Mouse (Mus musculus): ENCODE results near the gene Olfr270.

Gene Olfr270

DNA sequence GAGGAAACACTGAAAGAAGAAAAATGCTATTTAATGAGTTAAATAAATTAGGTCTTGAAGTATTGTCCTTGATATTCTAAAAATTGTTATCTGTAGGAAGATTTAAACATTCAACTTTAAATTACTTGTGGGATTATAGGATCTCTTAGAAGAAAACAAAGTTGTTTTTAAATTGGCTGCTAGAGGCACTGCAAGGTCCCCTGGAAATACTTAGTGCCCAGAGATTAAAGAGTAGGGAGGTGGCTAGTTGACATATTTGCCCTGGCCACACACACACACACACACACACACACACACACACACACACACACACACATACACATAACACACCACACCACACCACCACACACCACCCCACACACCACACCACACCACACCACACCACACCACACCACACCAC lies at the start of gene Olfr270:
Olfr270 (plus strand) TSS at position 301 of the 400 bp plus-strand sequence.
- DNase-seq, result no peak

- DNase-seq, result no peak
Measured at GRCm38 (mm10) chr4:52916659-52917310, 47.6 kb upstream of the Olfr270 start.

GRCm38 (mm10) chr4:52917311-52917688 lies 47.0 kb upstream of the Olfr270 start:
- no peak for DNase-seq

- no peak for DNase-seq
Measured at GRCm38 (mm10) chr4:52919078-52919477, 45.3 kb upstream of the Olfr270 start, which contains the start of gene Olfr272. TSS of gene Olfr272 (minus strand) at chr4:52919178.

DNA sequence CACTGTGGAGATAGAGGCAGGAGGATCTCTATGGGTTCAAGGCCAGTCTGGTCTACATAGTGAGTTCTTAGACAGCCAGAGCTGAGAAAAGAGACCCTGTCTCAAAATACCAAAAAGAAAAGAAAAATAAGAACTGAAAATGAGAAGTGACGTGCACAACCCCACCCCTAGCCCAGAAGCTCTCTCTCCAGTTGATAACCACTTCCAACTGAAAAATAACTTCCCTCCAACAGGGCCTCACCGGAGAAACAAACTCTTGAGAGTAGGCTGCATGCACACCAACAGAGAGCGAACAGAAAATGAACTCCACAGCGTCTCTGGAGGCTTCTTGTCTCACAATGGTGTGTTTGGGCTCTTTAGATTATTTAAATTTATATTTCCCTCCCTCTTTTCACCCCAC lies 33.9 kb upstream of the Olfr270 start:
- no peak for DNase-seq

DNA sequence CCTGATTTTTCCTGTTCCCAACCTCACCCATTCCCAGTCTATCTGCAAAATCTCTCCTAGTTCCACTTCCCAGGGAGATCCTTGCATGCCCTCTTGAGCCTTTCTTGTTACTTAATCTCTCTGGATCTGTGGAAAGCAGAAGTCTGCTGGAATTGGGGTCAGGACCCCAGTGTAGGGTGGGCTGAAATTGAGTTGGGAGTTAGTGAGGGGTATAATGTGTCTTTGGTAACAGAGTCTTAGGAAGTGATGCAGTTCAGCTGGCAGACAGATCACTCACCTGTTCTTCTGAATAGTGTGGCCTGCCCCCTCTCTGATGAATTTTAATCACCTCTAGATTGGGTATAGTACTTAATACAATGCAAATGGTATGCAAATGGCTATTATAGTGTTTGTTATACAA lies 17.7 kb upstream of the Olfr270 start:
- no peak for DNase-seq

GRCm38 (mm10) chr4:52949005-52949404 lies 15.3 kb upstream of the Olfr270 start:
- DNase-seq, result no peak

DNA sequence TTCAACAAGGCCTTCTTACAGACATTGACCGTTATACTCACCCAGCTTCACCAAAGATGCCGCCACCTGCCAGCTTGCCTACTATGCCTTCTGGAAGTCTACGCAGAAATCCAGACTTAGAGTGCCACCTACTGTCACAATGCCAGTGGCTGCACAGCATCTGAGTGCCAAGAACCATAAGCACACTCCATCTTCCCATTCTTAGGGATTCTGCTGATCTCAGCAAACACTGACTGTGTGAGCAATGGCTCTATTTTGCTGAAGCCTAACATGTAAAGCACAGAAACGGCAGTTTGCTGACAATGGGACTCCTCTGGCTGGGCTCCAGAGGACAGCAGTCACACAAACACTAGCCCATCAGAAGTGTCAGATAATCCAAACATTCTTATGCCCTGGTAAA lies 5.7 kb upstream of the Olfr270 start:
- DNase-seq, result peak; percentile 42

DNA sequence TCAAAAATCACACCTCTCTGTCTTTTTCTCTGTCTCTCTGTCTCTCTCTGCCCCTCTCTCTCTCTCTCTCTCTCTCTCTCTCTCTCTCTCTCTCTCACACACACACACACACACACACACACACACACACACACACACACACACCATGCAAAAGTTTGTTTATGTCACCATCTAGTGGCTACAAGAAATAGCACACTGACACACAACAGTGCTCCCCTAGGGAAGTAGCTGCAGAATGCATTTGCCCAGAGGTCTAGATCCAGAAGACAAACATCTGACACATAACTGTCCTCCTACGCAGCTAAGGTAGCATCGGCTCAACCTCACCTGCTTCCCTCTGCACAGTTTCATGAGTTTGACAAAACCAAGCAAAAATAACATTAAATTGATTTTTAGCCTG lies 20.9 kb downstream of the Olfr270 start:
- DNase-seq, result no peak

GRCm38 (mm10) chr4:52986266-52986665 lies 21.9 kb downstream of the Olfr270 start:
- DNase-seq, result no peak

- DNase-seq, result no peak
Measured at GRCm38 (mm10) chr4:52989248-52989647, 24.9 kb downstream of the Olfr270 start, which contains the start of gene Nipsnap3a. TSS of gene Nipsnap3a (plus strand) at chr4:52989272.

- no peak for DNase-seq
Measured at GRCm38 (mm10) chr4:52999449-52999848, 35.1 kb downstream of the Olfr270 start.

- DNase-seq, result no peak
Measured at GRCm38 (mm10) chr4:53000154-53000553, 35.8 kb downstream of the Olfr270 start.

- DNase-seq, result no peak
Measured at GRCm38 (mm10) chr4:53009183-53009582, 44.8 kb downstream of the Olfr270 start.

DNA sequence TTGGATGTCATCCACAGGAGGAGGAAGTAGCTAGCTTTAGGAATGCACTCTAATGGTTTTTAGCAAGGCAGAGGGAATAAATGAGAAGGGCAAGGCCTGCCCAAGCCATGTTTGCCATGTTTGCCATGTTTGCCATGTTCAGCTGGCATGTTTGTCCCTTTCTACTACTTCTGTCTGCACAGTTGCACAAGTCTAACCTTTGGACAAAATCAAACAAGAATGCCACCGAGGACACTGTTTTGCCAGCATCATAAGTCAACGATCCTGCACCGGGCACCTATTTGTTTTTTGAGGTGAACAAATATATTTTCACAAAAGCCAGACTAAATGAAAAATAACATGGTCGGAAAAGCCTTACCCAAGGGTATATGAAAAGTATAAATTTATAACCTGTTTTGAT lies 45.5 kb downstream of the Olfr270 start:
- no peak for DNase-seq

- peak; percentile 98 for DNase-seq
Measured at GRCm38 (mm10) chr4:53011732-53012361, 47.5 kb downstream of the Olfr270 start, which contains the start of gene Nipsnap3b. TSS of gene Nipsnap3b (plus strand) at chr4:53011880.

- DNase-seq, result no peak
Measured at GRCm38 (mm10) chr4:53014421-53014820, 50.1 kb downstream of the Olfr270 start.

DNA sequence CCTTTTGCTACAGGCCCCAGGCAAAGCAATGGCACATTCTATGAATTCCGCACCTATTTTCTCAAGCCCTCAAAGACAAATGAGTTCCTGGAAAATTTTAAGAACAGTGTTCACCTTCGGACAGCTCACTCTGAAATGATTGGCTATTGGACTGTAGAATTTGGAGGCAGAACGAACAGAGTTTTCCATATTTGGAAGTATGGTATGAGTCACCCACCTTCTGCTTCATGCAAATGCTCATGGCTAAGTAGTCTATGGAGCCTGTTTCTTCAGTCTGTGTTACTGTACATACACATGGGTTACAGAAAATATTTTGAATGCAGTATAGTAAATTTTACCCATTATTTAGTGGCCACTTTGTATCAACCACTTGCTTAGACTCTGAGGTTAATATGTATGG lies 50.7 kb downstream of the Olfr270 start:
- no peak for DNase-seq

DNA sequence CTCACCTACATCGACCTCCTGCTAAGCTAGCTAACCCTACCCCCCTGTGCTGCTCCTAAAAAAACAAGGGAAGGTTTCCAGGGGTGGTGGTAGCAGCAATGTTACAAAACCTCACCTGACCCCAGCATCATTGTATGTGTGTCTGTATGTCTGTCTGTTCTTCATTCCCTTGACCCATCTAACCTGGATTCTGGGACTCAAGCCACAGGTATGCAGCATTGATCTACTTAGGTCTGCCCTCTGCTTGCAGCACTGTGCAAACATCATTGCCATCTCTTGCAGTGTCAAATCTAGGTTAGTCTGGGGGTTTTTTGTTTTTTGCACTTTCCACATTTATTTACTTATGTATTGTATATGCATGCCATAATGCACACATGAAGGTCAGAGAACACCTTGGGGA lies 54.0 kb downstream of the Olfr270 start:
- no peak for DNase-seq
